Mouse (Mus musculus) left cerebral cortex, postnatal 10 days (tissue): ENCODE results near the gene Pex11a. TPM values are rescaled to one million over a fixed set of nuclear protein-coding genes. Genes with fewer than 3 reads are reported as not detected.

ENCODE experiments used
- DNase-seq, 2 experiments: peaks; one replicate each; pipeline ENCODE4 v3.0.0; 2021 to 2022; ENCODE audit warnings: low spot score in 2 of 2, mixed read lengths in 1 of 2; ENCODE audit errors: extremely low spot score in 1 of 2
- intact Hi-C: fragments of 180-260 bp; cut with DNase I; formaldehyde crosslinking; loops from one replicate; pipeline ENCODE4 v1.15.1; 2025
- total RNA-seq, 2 experiments: library from RNA; stranded (reverse); gene quantifications; 2 replicates each; pipeline ENCODE4 v1.2.3; 2021

Gene Pex11a
- total RNA-seq, 2 experiments from 2014 or later: 9.0 to 9.8 TPM

DNA sequence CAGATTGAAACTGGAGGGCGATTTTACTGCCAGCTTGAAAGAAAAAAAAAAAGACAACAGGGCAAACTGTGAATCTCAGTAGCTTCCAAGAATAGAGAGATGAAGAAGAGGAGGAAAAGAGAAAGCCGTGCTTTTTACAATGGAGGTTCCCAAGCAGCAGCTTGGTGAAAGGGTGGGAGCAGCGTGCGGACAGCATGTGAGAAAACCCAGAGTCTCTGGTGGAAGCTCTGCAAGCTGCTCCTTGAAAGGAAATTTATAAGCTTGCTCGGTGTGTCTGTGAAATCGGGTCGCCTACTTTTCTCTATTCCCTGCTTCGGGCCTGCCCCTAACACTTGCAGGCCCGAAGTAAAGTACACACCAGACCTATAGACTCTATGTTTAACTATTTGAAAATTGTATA is 1.1 kb upstream of the Pex11a start:
- no peak for DNase-seq
- intact Hi-C loops: no loop called here

DNA sequence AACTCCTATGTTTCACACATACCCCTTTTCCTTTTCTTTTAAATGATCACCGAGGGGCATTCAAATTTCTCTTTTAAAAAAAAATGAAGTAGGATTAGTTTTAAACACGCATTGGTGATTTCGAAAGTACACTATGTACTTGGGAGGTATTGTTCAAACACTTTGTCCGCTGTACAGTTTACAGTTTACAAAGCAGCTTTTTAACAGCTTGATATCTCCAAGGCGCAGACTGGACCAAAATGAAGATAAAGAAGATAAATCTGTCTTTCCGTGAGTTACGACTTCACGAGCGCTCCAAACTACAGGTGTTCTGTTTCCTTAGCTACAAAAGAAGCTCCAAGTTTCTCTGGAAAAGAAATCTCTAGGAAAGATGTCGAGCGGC is 663 bp downstream of the Pex11a start:
- intact Hi-C loops: no loop called here
- no peak for DNase-seq

DNA sequence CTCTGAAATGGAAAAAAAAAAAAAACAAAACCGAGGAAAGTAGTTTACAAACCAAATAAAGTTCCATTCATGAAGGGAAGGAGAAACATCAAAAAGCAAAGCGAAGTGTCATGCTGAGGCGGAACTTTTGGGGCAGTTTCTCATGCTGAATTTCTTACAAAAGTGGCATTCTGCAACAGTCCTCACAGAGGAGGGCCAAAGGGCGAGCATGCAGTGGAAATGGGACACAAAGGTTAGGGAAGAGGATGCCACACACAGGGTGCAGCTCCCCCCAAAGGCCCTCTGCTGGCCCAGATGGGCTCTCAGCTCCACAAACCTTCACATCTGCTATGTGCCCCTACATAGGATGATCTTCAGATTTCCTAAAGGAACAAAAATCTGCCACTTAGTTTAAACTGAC is 2.7 kb downstream of the Pex11a start:
- intact Hi-C loops: no loop called here
- DNase-seq: no peak

DNA sequence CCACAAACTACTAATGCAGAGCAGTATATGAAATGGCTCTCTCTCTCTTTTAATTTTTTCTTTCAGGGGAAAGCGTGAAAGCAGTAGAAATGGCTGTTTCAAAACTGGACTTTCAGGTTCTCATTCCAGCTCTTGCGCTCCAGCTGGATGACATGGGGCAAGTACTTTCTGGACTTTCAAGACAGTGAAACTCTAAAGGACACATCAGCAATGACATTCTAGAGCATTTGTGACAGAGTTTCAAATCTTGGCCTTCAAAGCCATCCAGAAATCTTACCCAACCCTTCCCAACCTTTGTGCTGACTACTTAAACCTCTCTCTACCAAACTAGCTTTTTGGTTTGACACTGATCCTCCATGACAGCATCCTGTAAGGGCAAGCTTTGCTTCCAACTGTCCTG is 4.0 kb downstream of the Pex11a start:
- intact Hi-C loops: no loop called here
- DNase-seq: no peak

DNA sequence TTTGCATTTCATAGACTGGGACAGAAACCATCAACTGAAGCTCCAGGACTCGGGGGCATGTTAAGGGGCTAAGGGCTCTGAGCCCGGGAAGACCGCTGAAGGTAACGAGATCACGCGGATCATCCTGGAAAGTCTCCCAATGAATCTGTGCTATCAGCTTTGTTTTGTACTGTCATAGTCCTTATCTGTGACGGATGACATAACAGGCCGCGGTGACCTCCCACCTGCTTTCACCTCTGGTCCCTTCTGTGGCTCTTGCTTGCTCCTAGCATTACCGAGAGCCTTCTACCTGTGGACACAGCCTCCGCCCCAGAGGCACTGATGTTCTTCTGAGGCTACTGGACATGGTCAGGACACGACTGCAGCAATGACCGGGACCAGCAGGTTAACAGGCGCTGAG is 6.4 kb downstream of the Pex11a start:
- intact Hi-C loops: no loop called here
- no peak for DNase-seq

DNA sequence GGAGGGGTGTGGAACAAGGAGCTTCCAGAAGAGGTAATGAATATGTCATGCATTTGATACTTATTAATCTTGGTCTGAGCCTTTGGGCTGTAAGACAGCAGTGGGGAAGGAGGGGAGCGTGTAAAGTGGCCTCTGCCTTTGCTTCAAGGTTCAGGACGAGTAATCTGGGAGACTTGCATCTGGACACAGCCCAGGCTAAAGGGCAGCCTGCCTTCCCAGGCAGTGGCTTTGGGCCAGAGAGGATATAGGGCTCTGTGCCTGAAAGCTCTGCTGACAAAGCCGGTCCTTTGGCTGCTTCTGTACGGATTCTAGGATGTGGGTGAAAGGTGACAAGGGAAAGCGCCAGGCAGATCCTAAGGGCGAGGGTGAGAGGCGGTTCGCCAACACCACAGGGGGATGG is 8.4 kb downstream of the Pex11a start:
- peak in 1 of 2 experiments; percentile 64 for DNase-seq
- intact Hi-C loops: no loop called here

DNA sequence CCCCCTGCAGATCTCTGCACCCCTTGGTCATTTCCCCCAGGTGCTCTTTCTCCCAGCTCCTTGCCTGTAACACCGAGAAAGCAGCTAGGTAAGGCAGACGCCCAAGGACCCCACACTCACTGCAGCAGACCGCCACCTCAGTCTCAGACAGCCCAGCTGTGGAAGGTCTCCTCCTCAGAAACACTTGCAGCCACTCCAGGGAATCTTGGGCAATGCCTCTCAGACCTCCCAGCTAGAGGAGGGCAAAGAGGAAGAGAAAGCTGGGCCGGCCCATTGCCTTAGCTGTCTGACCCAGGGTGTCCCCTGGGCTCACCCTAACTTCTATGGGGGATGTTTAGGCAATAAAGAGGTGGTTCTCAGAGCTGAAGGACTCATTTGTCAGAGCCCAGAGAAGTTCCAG is 10.3 kb downstream of the Pex11a start, which contains the start of gene Plin1:
Gene Plin1, minus strand, starts transcription at position 282 of the 400 bp plus-strand sequence.
- intact Hi-C loops: no loop called here
- DNase-seq: no peak

DNA sequence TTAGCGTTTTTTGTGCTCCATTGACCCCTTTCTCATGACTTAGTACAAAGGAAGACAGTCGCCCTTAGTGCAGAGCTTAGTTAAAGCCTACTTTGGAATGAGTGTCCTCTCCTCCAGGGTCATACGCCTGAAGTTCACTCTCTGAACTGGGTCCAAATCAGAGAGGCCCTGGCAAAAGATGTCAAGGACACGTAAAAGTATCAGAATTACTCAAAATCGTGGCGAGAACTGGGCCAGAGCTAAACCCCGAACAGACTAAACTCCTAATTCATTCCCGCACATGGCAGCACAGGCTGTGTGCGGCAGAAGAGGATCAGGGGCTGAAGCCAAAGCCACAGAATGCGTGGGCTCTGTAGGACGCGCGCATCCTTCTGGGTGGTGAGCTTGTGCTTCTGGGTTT is 11.5 kb downstream of the Pex11a start:
- DNase-seq: no peak
- intact Hi-C loops: no loop called here

DNA sequence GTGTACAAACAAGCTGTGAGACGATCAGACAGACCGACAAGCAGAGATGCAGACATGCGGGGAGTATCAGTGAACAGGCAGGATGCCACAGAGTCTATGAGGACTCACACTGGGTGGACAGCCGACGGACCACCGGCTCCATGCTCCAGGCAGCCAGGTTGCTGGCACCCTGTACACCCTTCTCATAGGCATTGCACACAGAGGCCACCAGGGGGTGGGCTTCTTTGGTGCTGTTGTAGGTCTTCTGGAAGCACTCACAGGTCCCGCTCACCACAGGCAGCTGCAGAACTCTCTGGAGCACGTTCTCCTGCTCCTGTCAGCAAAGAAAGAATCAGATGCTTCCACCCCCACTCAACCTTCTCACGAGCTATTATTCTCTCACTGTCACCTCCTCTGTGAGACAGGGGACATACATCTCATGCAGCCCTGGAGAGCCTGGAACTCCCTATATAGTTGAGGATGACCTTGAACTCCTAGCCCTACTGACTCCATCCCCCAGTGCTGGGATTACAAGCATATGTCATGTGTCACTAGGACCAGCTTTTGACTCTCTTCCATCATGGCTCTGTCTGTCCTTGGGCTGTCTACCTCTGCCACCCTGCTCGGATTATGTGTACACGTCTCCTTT is 13.1 kb downstream of the Pex11a start:
- intact Hi-C loops: loop anchor here (2.0 kb wide), 1 partner anchor 117 kb away; no protein-coding TSS in a partner anchor
- DNase-seq: no peak

DNA sequence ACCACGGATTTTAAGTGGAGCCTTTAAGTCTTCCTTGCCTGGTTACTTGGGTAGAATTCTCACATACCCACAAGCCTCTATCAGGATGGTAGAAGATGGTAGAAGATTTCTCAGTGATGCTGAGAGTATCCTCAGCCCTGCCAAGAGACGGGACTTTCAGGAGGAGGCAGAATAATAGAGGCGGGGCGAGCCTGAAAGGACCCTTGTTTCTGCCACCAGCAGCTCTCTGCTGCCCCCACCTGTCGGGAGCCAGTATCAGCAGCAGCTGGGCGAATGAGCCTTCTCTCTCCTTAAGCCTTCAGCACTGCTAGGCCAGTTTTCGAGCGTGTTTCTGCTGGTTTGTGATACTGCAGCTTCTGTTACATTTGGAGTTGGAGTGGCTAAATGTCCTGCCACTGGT is 13.8 kb downstream of the Pex11a start:
- intact Hi-C loops: loop anchor here (2.0 kb wide), 1 partner anchor 116 kb away; no protein-coding TSS in a partner anchor
- DNase-seq: peak; percentile 36 to 79

DNA sequence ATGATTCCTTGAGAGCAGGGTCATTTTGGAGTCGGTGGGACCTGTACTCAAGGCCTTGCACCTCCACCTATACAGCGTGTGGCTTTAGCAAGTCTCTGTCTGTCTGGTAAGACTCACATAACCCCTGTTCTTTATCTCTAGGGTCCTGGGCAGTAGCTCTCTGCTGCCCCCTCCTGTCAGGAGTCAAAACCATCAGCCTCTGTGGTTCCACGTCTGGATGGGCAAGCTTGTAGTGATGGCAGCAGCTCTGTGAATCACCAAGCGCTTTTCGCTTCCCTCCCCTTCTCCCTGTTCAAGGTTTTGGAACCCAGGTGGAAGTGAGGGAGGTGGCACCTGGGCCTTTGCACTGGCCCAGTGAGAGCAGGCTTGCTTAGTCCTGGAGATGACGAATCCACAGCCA is 14.7 kb downstream of the Pex11a start:
- peak; percentile 49 to 60 for DNase-seq
- intact Hi-C loops: loop anchor here (2.0 kb wide), 1 partner anchor 115 kb away; no protein-coding TSS in a partner anchor

DNA sequence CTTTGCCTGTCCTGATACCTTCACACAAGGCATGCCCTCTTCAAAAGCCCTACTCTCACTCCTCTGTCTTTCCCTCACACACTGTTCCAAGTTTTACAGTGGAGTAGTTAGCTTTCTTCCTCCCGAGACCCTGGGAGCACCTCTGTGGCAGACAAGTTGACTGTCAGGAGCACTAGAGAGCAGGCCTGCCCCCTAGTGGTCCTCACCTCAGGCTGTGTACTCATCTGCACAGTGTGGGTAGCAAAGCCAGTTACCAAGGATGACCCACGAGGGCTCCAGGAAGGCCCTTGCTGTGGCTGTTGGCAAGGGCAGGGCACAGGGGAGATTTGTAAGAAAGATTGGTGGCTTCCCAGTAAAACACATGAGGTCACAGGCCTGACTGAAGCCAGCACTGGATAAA is 15.8 kb downstream of the Pex11a start:
- peak in 1 of 2 experiments; percentile 67 for DNase-seq
- intact Hi-C loops: no loop called here

DNA sequence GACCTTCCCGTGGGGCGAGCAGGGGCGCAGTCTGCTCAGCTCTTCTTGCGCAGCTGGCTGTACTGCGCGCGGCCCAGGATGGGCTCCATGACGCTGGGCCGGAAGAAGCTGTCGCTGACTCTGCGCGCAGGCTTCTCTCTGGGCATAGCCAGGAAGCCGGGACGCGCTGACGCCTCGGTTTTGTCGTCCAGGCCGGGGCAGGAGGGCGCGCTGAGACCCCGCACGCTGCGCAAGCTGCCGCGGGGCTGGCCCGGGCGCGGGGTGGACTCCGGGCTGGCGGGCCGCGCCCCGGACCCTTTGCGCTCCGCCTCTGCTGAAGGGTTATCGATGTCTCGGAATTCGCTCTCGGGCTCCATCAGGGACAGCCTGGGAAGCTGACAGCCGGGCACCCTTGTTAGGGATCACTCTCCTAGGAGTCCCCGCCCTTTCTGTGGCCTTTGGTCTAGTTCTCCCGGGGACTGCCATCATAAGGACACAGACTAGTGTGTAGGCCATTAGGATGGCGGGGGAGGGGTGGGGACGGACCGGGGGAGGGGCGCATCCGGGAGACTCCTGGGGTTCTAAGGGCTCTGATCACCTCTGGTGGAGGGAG is 21.4 kb downstream of the Pex11a start:
- peak in 1 of 2 experiments; percentile 79 for DNase-seq
- intact Hi-C loops: no loop called here

DNA sequence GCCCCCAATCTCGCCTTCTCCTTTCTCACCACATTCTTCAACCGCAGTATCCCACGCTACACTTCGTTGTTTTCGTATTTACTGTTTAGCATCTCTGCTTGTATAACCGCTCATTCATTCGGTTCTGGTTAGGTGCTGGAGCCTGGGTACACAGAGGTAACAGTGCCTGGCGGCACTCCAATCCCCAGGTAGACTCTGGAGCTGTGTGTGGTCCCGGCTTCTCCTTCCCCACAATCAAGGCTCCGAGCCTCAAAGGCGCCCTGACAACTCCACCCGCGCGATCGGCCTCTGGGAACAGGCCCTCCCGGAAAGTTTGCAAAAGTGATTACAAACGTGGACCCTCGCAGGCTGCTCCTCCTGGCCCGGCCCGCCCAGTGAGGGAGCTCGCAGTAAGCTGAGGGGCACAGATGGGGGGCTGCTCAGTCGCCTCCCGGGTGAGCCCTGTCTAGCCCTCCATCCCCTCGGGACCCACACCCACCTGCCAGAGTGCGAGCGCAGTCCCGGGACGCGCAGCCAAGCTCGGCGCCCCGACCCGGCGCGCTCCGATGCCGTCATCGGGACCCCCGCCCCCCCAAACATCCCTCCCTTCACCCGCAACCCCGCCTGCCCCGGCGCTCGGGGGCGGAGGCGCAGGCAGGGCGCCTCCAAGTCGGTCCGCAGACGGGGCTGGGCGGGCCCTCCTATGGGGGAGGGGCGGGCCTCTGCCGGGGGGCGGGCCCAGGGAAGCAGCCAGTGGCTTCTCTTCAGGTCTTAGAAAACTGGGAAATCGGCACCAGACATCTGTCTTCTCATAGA is 27.5 kb downstream of the Pex11a start, which contains the start of gene Kif7:
Gene Kif7, minus strand, starts transcription at position 534 of the 795 bp plus-strand sequence.
- intact Hi-C loops: no loop called here
- peak; percentile 31 to 92 for DNase-seq

DNA sequence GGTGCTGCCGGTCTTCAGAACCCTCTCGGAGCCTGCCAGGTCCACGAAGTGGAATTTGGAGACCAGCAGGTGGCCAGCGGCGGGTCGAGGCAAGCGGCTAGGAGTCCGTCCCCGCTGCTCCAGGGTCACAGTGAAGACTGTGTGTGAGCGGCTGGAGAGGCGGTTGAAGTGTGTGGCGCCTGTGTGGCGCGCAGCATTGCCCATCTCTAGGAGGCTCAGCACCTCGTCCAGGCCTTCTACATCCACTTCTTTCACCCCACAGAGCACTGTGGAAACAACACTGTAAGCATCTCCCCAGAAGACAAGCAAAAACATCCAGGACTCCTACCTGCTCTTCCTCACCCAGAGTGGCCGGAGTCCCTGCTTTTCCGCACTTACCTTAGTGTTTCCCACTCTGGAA is 32.1 kb downstream of the Pex11a start:
- peak in 1 of 2 experiments; percentile 39 for DNase-seq
- intact Hi-C loops: no loop called here

DNA sequence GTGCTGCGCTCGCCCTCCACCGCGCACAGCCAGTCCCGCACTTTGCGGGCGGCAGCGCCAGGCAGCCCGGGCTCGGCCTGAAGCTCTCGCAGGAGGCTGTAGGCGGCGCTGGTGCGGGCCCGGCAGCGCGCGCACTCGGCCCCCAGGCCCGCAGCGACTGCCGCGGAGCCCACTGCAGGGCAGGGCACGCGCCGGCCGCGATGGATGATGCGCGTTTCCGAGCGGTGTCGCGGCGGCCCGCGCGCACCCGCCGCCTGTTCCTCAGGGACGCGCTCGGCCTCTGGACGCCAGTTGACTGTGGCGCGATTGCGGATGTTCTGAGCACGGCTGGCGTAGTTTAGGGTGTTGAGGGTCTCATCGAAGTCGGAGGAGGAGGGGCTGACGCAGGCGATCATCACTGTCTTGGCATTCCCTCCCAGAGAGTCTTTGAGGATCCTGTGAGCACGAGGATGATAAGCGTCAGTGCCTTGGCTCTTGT is 32.8 kb downstream of the Pex11a start:
- DNase-seq: peak; percentile 40 to 80
- intact Hi-C loops: no loop called here

DNA sequence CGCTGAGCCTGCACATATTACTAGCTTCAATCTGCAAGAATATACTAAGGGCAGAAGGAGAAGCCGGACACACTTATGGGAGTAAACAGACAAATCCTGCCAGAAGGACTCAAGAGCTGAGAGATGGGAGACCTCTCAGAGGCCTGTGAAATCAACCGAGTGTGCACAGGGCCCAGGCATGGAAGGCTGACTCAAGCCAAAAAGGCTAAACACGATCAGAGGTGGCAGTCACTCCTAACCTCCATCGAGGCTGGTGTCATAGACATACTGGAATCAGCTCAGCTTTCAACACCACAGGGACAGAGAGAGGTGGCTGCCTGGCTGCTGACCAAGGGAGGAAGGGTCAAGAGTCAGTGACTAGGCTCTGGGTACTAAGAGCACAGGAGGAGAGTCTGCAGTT is 37.7 kb downstream of the Pex11a start:
- intact Hi-C loops: no loop called here
- DNase-seq: no peak

DNA sequence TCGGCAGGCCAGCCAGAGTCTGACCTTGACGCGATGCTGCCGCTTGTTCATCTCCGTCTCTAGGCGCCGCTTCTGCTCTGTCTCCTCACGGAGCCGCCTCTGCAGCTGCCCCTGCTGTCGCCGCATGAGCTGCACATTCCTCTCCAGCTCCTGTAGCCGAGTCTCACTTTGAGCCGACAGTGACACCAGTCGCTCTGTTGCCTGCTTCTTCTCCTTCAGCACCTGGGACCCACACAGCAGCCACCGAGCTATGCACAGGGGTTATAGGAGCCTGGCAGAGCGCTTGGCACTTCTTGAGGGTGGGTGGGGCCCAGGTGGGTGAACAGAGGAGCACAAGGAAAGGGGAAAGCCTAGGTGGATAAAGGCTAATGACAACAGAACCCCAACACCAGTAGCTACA is 40.2 kb downstream of the Pex11a start:
- no peak for DNase-seq
- intact Hi-C loops: no loop called here

DNA sequence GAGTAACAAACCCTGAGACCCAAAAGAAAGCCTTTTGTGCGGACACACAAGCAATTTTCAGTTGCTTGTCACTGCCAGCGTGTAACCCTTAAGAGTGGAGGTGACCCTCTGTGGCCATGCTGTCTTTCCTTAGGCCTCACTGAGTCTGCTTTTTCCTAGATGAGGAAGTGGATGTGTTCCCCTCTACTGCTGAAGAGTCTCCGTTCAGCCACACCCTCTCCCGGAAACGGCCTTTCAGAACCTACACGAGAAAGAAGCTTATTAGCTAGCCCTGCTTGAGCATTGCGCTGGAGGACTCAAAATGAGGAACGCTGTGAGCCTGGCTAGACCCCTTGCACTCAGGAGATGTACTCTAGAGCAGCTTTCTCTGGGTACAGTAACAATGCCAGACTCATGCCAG is 46.4 kb downstream of the Pex11a start:
- intact Hi-C loops: no loop called here
- no peak for DNase-seq
